Mouse (Mus musculus): ENCODE results near the gene Olfr68. TPM values are rescaled to one million over a fixed set of nuclear protein-coding genes. Genes with fewer than 3 reads are reported as not detected.
"Not testable (repeated sequence)": the region's sequence is repeated elsewhere in the genome, so short reads cannot be mapped to it uniquely, and the experiment has no call there.

Olfr68 gene
- not detected in 2 replicates for polyA plus RNA-seq (2014; fragmentation: Nextera tagmentation; extraction: Ambion mirVana)

- Histone ChIP-seq H3K9ac (replicated peaks; ENCODE audit: low read length) (no peak within 1 kb of the TSS), H3K36me3 (ENCODE audit: control insufficient read depth, insufficient read depth, low read length) (no peaks in the 10 kb centered on the region), H3K27me3 (ENCODE audit: control insufficient read depth, insufficient read depth, low read length) (no peaks in the 10 kb centered on the region), H3K27ac (replicated peaks; ENCODE audit: low read depth, low read length) (no peak within 1 kb of the TSS), H3K4me3 (replicated peaks; ENCODE audit: low read depth, low read length) (no peak within 1 kb of the TSS), H3K4me1 (ENCODE audit: control insufficient read depth, insufficient read depth, low read length) (no peaks in the 10 kb centered on the region), H3K4me2 (ENCODE audit: low read length) (no peak within 1 kb of the TSS), H3K9me3 (ENCODE audit: control insufficient read depth, low read length) (no peaks in the 10 kb centered on the region)
- ATAC-seq (ENCODE audit: low FRiP score, low TSS enrichment) (no peak), DNase-seq (no peak)
- 83% methylated on average over 3 of the region's 3 CpGs for WGBS
Observed at GRCm38 (mm10) chr7:103779598-103779997, at the start of gene Olfr68. Olfr68 (minus strand) TSS chr7:103779698.

DNA sequence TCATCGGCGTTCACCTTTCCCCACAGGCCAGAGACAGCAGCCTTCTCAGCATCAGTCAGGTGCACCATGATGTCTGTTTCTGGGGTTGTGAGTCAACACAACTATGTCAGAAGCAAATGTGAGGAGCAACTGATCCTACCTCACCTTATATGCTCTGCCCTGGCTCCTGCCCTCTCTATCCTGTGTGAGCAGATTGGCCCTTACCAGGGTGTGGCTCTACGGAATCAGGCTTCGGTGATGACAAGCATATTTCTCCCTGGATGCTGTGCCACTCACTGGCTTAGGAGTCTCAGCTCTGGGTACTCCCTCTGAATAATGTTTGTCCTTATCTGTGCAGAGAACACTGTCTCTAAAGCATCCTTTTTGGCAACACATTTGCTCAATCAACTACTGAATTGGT, 48.3 kb upstream of the Olfr68 start, which contains the start of gene Hbb-bs:
TSS of gene Hbb-bs (minus strand) at position 289 of the 400 bp plus-strand sequence.
- H3K4me2 ChIP-seq (ENCODE audit: low read length) = no peak within 1 kb of the TSS
- no peaks in the 10 kb centered on the region for H3K27me3 ChIP-seq (ENCODE audit: control insufficient read depth, insufficient read depth, low read length)
- H3K9ac ChIP-seq (replicated peaks; ENCODE audit: low read length) = no peak within 1 kb of the TSS
- H3K4me1 ChIP-seq (ENCODE audit: control insufficient read depth, insufficient read depth, low read length) = no peaks in the 10 kb centered on the region
- no peak for ATAC-seq (ENCODE audit: low FRiP score, low TSS enrichment)
- WGBS = 94% methylated on average over 4 of the region's 4 CpGs
- no peaks in the 10 kb centered on the region for H3K36me3 ChIP-seq (ENCODE audit: control insufficient read depth, insufficient read depth, low read length)
- no peaks in the 10 kb centered on the region for H3K9me3 ChIP-seq (ENCODE audit: control insufficient read depth, low read length)
- H3K27ac ChIP-seq (replicated peaks; ENCODE audit: low read depth, low read length) = no peak within 1 kb of the TSS
- no peak within 1 kb of the TSS for H3K4me3 ChIP-seq (replicated peaks; ENCODE audit: low read depth, low read length)
- no peak for DNase-seq

- H3K36me3 ChIP-seq (ENCODE audit: control insufficient read depth, insufficient read depth, low read length); DNase-seq; H3K27ac ChIP-seq (replicated peaks; ENCODE audit: low read depth, low read length); H3K4me1 ChIP-seq (ENCODE audit: control insufficient read depth, insufficient read depth, low read length); H3K4me3 ChIP-seq (replicated peaks; ENCODE audit: low read depth, low read length); H3K4me2 ChIP-seq (ENCODE audit: low read length); H3K9ac ChIP-seq (replicated peaks; ENCODE audit: low read length); ATAC-seq (ENCODE audit: low FRiP score, low TSS enrichment); H3K27me3 ChIP-seq (ENCODE audit: control insufficient read depth, insufficient read depth, low read length); H3K9me3 ChIP-seq (ENCODE audit: control insufficient read depth, low read length): not testable (repeated sequence)
- no CpG with 5 or more reads among the region's 2 CpGs for WGBS
Observed at GRCm38 (mm10) chr7:103827139-103827538, 47.6 kb upstream of the Olfr68 start.

- no peak overlapping the region for H3K4me3 ChIP-seq (replicated peaks; ENCODE audit: low read depth, low read length)
- no peak overlapping the region for H3K27ac ChIP-seq (replicated peaks; ENCODE audit: low read depth, low read length)
- ATAC-seq (ENCODE audit: low FRiP score, low TSS enrichment) (no peak), DNase-seq (no peak)
- no peaks in the 10 kb centered on the region for H3K36me3 ChIP-seq (ENCODE audit: control insufficient read depth, insufficient read depth, low read length)
- H3K9ac ChIP-seq (replicated peaks; ENCODE audit: low read length) = no peak overlapping the region
- WGBS = 46% methylated on average over 3 of the region's 3 CpGs
- H3K4me1 ChIP-seq (ENCODE audit: control insufficient read depth, insufficient read depth, low read length) = no peaks in the 10 kb centered on the region
- H3K27me3 ChIP-seq (ENCODE audit: control insufficient read depth, insufficient read depth, low read length) = no peaks in the 10 kb centered on the region
- H3K4me2 ChIP-seq (ENCODE audit: low read length) = no peak overlapping the region
- no peaks in the 10 kb centered on the region for H3K9me3 ChIP-seq (ENCODE audit: control insufficient read depth, low read length)
Observed at GRCm38 (mm10) chr7:103826255-103826887, 46.9 kb upstream of the Olfr68 start.

DNA sequence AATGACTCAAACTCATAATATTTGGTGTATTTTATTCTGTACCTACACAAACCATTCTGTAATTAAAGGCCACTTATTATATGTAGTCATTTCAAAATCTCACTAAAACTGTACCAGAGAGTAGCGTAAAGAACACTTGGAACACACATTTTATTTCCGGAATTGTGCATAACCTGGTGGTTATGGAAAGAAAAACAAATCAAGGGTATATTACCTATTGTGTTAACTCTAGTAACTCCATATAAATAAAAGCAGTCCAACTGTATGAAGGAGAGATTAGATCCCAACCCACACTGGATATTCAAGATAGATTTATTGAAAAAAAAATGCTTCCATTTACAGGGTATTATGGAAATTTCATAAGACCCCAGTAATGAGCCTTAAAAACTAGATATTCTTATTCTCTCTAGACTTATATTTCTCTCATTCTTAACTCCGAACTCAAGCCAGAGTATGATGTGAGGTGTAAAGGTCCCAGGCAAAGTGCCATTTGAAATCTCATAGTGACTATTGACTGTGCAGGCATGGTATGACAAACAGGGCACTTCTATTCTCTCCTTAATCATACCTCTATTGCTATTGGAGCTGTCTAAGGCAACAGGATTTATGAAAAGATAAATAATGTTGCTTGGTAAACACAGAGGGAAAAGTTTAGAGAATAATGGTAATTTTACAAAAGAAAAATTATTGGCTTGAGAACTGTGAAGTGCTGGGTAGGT, 46.2 kb upstream of the Olfr68 start:
- Histone ChIP-seq H3K9ac (replicated peaks; ENCODE audit: low read length) (no peak overlapping the region), H3K4me1 (ENCODE audit: control insufficient read depth, insufficient read depth, low read length) (no peaks in the 10 kb centered on the region), H3K9me3 (ENCODE audit: control insufficient read depth, low read length) (no peaks in the 10 kb centered on the region), H3K4me2 (ENCODE audit: low read length) (no peak overlapping the region), H3K27me3 (ENCODE audit: control insufficient read depth, insufficient read depth, low read length) (no peaks in the 10 kb centered on the region), H3K36me3 (ENCODE audit: control insufficient read depth, insufficient read depth, low read length) (no peaks in the 10 kb centered on the region), H3K4me3 (replicated peaks; ENCODE audit: low read depth, low read length) (no peak overlapping the region), H3K27ac (replicated peaks; ENCODE audit: low read depth, low read length) (no peak overlapping the region)
- DNase-seq (no peak), ATAC-seq (ENCODE audit: low FRiP score, low TSS enrichment) (no peak)
- WGBS = 95% methylated on average over 3 of the region's 3 CpGs

- ATAC-seq (ENCODE audit: low FRiP score, low TSS enrichment) (no peak), DNase-seq (no peak)
- H3K9ac ChIP-seq (replicated peaks; ENCODE audit: low read length) = no peak overlapping the region
- no peaks in the 10 kb centered on the region for H3K36me3 ChIP-seq (ENCODE audit: control insufficient read depth, insufficient read depth, low read length)
- no peak overlapping the region for H3K4me2 ChIP-seq (ENCODE audit: low read length)
- H3K27me3 ChIP-seq (ENCODE audit: control insufficient read depth, insufficient read depth, low read length) = no peaks in the 10 kb centered on the region
- no peaks in the 10 kb centered on the region for H3K4me1 ChIP-seq (ENCODE audit: control insufficient read depth, insufficient read depth, low read length)
- H3K4me3 ChIP-seq (replicated peaks; ENCODE audit: low read depth, low read length) = no peak overlapping the region
- H3K27ac ChIP-seq (replicated peaks; ENCODE audit: low read depth, low read length) = no peak overlapping the region
- H3K9me3 ChIP-seq (ENCODE audit: control insufficient read depth, low read length) = no peaks in the 10 kb centered on the region
- 87% methylated on average over 2 of the region's 2 CpGs for WGBS
Observed at GRCm38 (mm10) chr7:103824597-103824996, 45.1 kb upstream of the Olfr68 start.

GRCm38 (mm10) chr7:103815085-103815484, 35.6 kb upstream of the Olfr68 start:
- not testable (repeated sequence) for H3K36me3 ChIP-seq (ENCODE audit: control insufficient read depth, insufficient read depth, low read length); DNase-seq; ATAC-seq (ENCODE audit: low FRiP score, low TSS enrichment); H3K27me3 ChIP-seq (ENCODE audit: control insufficient read depth, insufficient read depth, low read length); H3K4me2 ChIP-seq (ENCODE audit: low read length); H3K4me1 ChIP-seq (ENCODE audit: control insufficient read depth, insufficient read depth, low read length); H3K9ac ChIP-seq (replicated peaks; ENCODE audit: low read length); H3K4me3 ChIP-seq (replicated peaks; ENCODE audit: low read depth, low read length); H3K9me3 ChIP-seq (ENCODE audit: control insufficient read depth, low read length); H3K27ac ChIP-seq (replicated peaks; ENCODE audit: low read depth, low read length)
- 83% methylated on average over 1 of the region's 2 CpGs for WGBS

- WGBS = 93% methylated on average over 3 of the region's 3 CpGs
- DNase-seq (no peak), ATAC-seq (ENCODE audit: low FRiP score, low TSS enrichment) (no peak)
- Histone ChIP-seq H3K9ac (replicated peaks; ENCODE audit: low read length) (no peak within 1 kb of the TSS), H3K9me3 (ENCODE audit: control insufficient read depth, low read length) (no peaks in the 10 kb centered on the region), H3K4me2 (ENCODE audit: low read length) (no peak within 1 kb of the TSS), H3K27ac (replicated peaks; ENCODE audit: low read depth, low read length) (no peak within 1 kb of the TSS), H3K4me3 (replicated peaks; ENCODE audit: low read depth, low read length) (no peak within 1 kb of the TSS), H3K4me1 (ENCODE audit: control insufficient read depth, insufficient read depth, low read length) (no peaks in the 10 kb centered on the region), H3K27me3 (ENCODE audit: control insufficient read depth, insufficient read depth, low read length) (no peaks in the 10 kb centered on the region), H3K36me3 (ENCODE audit: control insufficient read depth, insufficient read depth, low read length) (no peaks in the 10 kb centered on the region)
Observed at GRCm38 (mm10) chr7:103813766-103814165, 34.3 kb upstream of the Olfr68 start, which contains the start of gene Hbb-bt. Hbb-bt (minus strand) TSS chr7:103813996.

DNA sequence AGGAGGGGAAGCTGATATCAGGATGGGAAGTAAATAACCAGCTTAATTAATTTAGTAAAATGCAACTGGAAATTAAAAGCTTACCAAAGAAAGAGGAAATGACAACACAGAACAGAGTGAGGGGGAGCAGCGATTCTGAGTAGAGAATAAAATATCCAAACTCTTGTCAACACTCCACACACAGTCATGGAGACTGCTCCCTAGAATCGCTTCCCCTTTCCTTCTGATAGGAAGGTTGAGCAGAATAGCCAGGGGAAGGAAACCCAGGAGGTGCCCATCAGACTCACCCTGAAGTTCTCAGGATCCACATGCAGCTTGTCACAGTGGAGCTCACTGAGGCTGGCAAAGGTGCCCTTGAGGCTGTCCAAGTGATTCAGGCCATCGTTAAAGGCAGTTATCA, 33.7 kb upstream of the Olfr68 start:
- not testable (repeated sequence) for H3K4me2 ChIP-seq (ENCODE audit: low read length); H3K27me3 ChIP-seq (ENCODE audit: control insufficient read depth, insufficient read depth, low read length); H3K9me3 ChIP-seq (ENCODE audit: control insufficient read depth, low read length); H3K36me3 ChIP-seq (ENCODE audit: control insufficient read depth, insufficient read depth, low read length); H3K9ac ChIP-seq (replicated peaks; ENCODE audit: low read length); H3K4me1 ChIP-seq (ENCODE audit: control insufficient read depth, insufficient read depth, low read length); H3K4me3 ChIP-seq (replicated peaks; ENCODE audit: low read depth, low read length); DNase-seq; H3K27ac ChIP-seq (replicated peaks; ENCODE audit: low read depth, low read length); ATAC-seq (ENCODE audit: low FRiP score, low TSS enrichment)
- WGBS = no CpG with 5 or more reads among the region's 3 CpGs
